Mouse (Mus musculus): ENCODE results near the gene Amph. TPM values are rescaled to one million over a fixed set of nuclear protein-coding genes. Genes with fewer than 3 reads are reported as not detected.
"Not testable (repeated sequence)": the region's sequence is repeated elsewhere in the genome, so short reads cannot be mapped to it uniquely, and the experiment has no call there.

Amph gene
- polyA plus RNA-seq (2012; rRNA removed) = 0.55 and 0.76 TPM in 2 replicates

DNA sequence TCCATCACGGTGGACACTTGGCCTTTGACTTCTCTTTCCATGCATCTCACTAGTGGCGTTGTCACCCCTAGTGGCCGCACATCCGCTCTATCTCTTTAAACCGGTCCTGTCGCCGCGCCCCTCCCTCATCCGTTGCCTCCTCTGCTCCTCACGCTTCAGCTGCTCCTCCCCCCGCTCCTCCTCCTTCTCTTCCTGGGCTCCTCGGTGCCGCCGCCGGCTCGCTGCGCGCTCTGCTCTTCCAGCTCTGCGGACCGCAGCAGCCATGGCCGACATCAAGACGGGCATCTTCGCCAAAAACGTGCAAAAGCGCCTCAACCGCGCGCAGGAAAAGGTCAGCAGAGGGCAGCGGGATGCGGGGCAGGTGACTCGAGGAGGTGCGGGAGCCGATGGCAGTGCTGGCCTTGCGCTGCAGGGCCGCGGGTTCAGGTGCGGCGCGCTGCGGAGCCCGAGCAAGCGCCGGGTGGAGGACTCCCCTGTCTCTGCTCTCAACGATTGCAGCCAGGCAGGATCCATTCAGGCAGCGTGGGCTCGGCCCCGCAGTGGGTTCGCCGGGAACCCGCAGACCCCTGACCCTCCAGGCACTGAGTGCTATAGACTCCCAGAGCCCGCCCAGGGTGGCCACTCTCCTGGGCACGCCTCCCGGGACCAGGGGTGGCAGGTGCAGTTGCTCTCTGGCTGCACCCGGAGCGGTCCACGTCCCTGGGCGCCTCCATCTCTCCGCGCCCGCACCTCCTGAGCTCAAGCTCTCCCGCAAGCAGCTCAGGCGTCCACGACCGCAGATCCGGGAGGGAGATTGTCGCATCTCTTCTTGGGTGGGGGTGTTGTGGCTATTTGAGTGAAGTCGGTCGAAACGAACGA is at the start of gene Amph:
TSS of gene Amph (plus strand) at position 35 of the 858 bp plus-strand sequence.
- peaks cover 7% of the 10 kb centered on the region for H3K27me3 ChIP-seq (ENCODE audit: control insufficient read depth, insufficient read depth, low read length)
- TF ChIP-seq CTCF (IDR thresholded peaks at IDR 0.05; ENCODE audit: extremely low read depth, insufficient read length, insufficient replicate concordance, low read depth, low read length) (no peak), POLR2A (IDR thresholded peaks at IDR 0.05; ENCODE audit: low read depth, low read length) (no peak)
- H3K36me3 ChIP-seq (ENCODE audit: control insufficient read depth, insufficient read depth, low read length) = no peaks in the 10 kb centered on the region
- H3K27ac ChIP-seq (ENCODE audit: insufficient read depth, low read depth, low read length) = no peak within 1 kb of the TSS
- peak within 1 kb of the TSS; percentile 60 for H3K4me3 ChIP-seq (ENCODE audit: low read depth, low read length)
- WGBS = 2% methylated on average over 70 of the region's 70 CpGs
- 0 out of 2 replicates have a peak, but pooled peaks cover 5% of the 10 kb centered on the region for H3K4me1 ChIP-seq (ENCODE audit: control insufficient read depth, insufficient read depth, insufficient read length, low read length)

DNA sequence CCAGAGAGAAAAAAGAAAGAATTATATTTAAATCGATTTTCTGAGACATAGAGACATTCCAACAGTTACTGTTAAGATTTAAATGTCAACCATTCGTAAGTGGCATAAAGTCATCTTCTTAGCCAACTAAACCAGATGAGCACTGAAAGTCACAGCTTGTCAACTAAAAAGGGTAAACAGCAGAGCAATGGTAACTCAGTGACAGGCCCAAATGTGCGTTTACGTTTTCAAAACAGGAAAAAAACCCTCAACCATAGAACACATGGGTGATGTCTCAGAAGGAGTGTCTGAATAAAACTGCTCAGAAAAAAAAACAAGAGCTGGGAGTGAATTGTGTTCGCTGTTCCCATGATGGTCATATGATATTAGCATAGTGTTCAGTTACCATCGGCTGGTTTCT is 44.4 kb upstream of the Amph start:
- H3K4me1 ChIP-seq (ENCODE audit: control insufficient read depth, insufficient read depth, insufficient read length, low read length) = no peaks in the 10 kb centered on the region
- TF ChIP-seq CTCF (IDR thresholded peaks at IDR 0.05; ENCODE audit: extremely low read depth, insufficient read length, insufficient replicate concordance, low read depth, low read length) (no peak), POLR2A (IDR thresholded peaks at IDR 0.05; ENCODE audit: low read depth, low read length) (no peak)
- no peak overlapping the region for H3K4me3 ChIP-seq (ENCODE audit: low read depth, low read length)
- H3K27me3 ChIP-seq (ENCODE audit: control insufficient read depth, insufficient read depth, low read length) = no peaks in the 10 kb centered on the region
- no peaks in the 10 kb centered on the region for H3K36me3 ChIP-seq (ENCODE audit: control insufficient read depth, insufficient read depth, low read length)
- H3K27ac ChIP-seq (ENCODE audit: insufficient read depth, low read depth, low read length) = no peak overlapping the region
- 84% methylated on average over 6 of the region's 6 CpGs for WGBS

DNA sequence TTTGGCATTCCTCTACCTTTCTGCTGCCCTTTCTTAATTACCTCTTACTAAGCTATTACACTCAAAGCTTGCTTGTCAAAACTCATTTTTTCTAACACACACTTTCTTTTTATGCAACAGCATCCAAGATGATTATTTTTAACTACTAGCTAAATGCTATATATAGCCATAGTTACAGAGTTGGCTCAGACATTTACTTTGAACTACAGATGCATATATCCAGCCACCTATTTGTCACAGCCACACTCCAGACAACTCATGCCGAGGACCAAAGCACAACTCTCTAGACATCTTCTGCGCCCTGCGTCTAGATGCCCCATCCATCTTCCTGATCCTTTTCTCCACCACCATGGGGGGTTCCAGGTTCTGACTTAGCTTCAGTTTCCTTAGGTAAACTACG is 33.2 kb upstream of the Amph start:
- TF ChIP-seq POLR2A (IDR thresholded peaks at IDR 0.05; ENCODE audit: low read depth, low read length) (no peak), CTCF (IDR thresholded peaks at IDR 0.05; ENCODE audit: extremely low read depth, insufficient read length, insufficient replicate concordance, low read depth, low read length) (no peak)
- 83% methylated on average over 4 of the region's 4 CpGs for WGBS
- Histone ChIP-seq H3K36me3 (ENCODE audit: control insufficient read depth, insufficient read depth, low read length) (no peaks in the 10 kb centered on the region), H3K27me3 (ENCODE audit: control insufficient read depth, insufficient read depth, low read length) (no peaks in the 10 kb centered on the region), H3K27ac (ENCODE audit: insufficient read depth, low read depth, low read length) (no peak overlapping the region), H3K4me1 (ENCODE audit: control insufficient read depth, insufficient read depth, insufficient read length, low read length) (no peaks in the 10 kb centered on the region), H3K4me3 (ENCODE audit: low read depth, low read length) (no peak overlapping the region)

DNA sequence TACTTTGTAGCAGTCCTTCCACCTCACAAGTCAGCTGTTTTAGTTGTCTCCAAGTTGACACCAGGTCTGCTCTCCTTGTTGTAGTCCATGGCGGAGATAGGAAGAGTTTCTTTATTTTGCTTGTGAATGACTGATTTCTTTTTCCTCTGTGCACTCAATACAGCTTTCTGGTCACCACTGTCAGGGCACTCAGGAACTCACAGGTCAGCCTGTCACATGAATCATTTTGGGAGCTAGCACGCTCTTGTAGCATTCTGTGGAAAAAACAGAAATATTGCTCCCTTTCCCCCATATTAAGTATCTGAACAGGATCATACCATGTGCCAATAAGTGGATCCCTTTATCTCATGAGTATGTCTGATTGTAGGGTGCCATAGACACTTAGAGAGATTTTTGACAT is 14.8 kb upstream of the Amph start:
- H3K4me1 ChIP-seq (ENCODE audit: control insufficient read depth, insufficient read depth, insufficient read length, low read length); H3K4me3 ChIP-seq (ENCODE audit: low read depth, low read length): not testable (repeated sequence)
- WGBS = 81% methylated on average over 1 of the region's 2 CpGs

DNA sequence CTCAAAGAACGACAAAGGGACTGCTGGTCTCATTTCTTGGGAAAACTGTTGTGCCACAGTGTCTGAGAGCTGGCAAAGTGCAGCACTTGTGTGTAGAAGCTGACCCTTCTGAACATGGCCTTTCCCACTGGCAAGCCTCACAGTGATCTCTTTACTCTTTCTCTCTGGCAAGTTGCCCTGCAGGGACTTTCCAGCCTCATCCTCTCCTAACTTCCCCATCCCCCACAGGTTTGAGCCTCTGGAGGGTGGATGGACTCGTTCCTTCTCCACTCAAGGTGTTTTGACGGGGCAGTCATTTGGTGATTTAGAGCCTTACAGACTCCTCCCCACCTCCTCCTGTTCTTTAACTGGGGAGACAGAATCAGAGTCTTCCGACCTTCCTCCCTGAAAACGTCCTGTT is 319 bp upstream of the Amph start:
- 18% methylated on average over 5 of the region's 5 CpGs for WGBS
- H3K36me3 ChIP-seq (ENCODE audit: control insufficient read depth, insufficient read depth, low read length) = no peaks in the 10 kb centered on the region
- TF ChIP-seq CTCF (IDR thresholded peaks at IDR 0.05; ENCODE audit: extremely low read depth, insufficient read length, insufficient replicate concordance, low read depth, low read length) = no peak
- no peak for TF ChIP-seq POLR2A (IDR thresholded peaks at IDR 0.05; ENCODE audit: low read depth, low read length)
- H3K4me3 ChIP-seq (ENCODE audit: low read depth, low read length) = peak overlapping the region; percentile 60
- H3K27ac ChIP-seq (ENCODE audit: insufficient read depth, low read depth, low read length) = no peak overlapping the region
- H3K4me1 ChIP-seq (ENCODE audit: control insufficient read depth, insufficient read depth, insufficient read length, low read length) = 0 out of 2 replicates have a peak, but pooled peaks cover 5% of the 10 kb centered on the region
- peaks cover 7% of the 10 kb centered on the region for H3K27me3 ChIP-seq (ENCODE audit: control insufficient read depth, insufficient read depth, low read length)

More for the DNA sequence above, 14.8 kb upstream of the Amph start:
- not testable (repeated sequence) for H3K36me3 ChIP-seq (ENCODE audit: control insufficient read depth, insufficient read depth, low read length); H3K27me3 ChIP-seq (ENCODE audit: control insufficient read depth, insufficient read depth, low read length); H3K27ac ChIP-seq (ENCODE audit: insufficient read depth, low read depth, low read length)

DNA sequence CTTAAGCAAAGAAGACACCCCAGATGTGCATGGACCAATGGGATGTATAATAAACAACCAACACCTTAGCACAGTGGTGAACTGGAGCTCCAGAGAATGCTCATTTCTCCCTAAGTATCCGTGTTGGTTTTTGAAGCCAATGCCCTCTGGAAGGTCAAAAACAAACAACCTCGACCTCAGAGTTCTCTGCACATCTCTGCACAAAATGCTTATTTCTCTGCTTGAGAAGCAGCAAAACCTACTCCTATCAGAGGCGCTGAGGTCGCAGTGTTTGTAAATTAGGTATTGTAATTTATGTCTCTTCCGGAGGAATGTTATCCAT is 985 bp downstream of the Amph start:
- peak overlapping the region; percentile 60 for H3K4me3 ChIP-seq (ENCODE audit: low read depth, low read length)
- no peaks in the 10 kb centered on the region for H3K36me3 ChIP-seq (ENCODE audit: control insufficient read depth, insufficient read depth, low read length)
- TF ChIP-seq CTCF (IDR thresholded peaks at IDR 0.05; ENCODE audit: extremely low read depth, insufficient read length, insufficient replicate concordance, low read depth, low read length) = no peak
- no peak for TF ChIP-seq POLR2A (IDR thresholded peaks at IDR 0.05; ENCODE audit: low read depth, low read length)
- H3K4me1 ChIP-seq (ENCODE audit: control insufficient read depth, insufficient read depth, insufficient read length, low read length) = 0 out of 2 replicates have a peak, but pooled peaks cover 5% of the 10 kb centered on the region
- H3K27me3 ChIP-seq (ENCODE audit: control insufficient read depth, insufficient read depth, low read length) = peaks cover 7% of the 10 kb centered on the region
- H3K27ac ChIP-seq (ENCODE audit: insufficient read depth, low read depth, low read length) = no peak overlapping the region
- WGBS = 15% methylated on average over 5 of the region's 5 CpGs

DNA sequence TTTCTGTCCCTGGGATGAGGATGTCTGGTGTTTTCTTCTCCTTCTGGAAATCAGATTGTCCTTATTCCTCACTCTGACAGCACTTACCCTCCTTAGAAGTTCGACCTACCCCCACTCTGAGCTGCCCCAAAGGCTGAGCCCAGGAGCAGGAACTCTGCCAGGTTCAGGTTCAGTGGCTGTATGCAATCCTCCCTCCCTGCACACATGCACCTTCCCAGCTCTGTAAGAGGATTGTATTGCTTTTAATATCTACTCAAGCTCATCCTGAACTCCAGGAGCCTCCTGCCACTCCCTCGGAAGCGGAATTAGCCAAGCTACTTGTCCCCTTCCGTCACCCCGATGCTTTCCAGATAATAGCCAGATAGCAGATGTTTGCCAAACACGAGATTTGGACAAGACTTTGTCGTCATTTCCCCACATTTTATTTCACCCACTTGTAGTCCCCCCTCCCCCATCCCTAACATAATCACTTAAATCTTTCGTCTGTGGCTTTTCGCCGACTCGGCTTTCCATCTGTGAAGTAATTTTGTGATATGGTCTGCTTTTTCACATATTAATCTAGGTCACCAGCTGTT is 1.7 kb downstream of the Amph start:
- 0 out of 2 replicates have a peak, but pooled peaks cover 5% of the 10 kb centered on the region for H3K4me1 ChIP-seq (ENCODE audit: control insufficient read depth, insufficient read depth, insufficient read length, low read length)
- no peak overlapping the region for H3K4me3 ChIP-seq (ENCODE audit: low read depth, low read length)
- no peak overlapping the region for H3K27ac ChIP-seq (ENCODE audit: insufficient read depth, low read depth, low read length)
- TF ChIP-seq CTCF (IDR thresholded peaks at IDR 0.05; ENCODE audit: extremely low read depth, insufficient read length, insufficient replicate concordance, low read depth, low read length) = no peak
- TF ChIP-seq POLR2A (IDR thresholded peaks at IDR 0.05; ENCODE audit: low read depth, low read length) = no peak
- H3K36me3 ChIP-seq (ENCODE audit: control insufficient read depth, insufficient read depth, low read length) = no peaks in the 10 kb centered on the region
- H3K27me3 ChIP-seq (ENCODE audit: control insufficient read depth, insufficient read depth, low read length) = peaks cover 7% of the 10 kb centered on the region
- WGBS = 36% methylated on average over 11 of the region's 11 CpGs
